Mouse (Mus musculus): ENCODE results near the gene Tmprss6. TPM values are rescaled to one million over a fixed set of nuclear protein-coding genes. Genes with fewer than 3 reads are reported as not detected.

Gene Tmprss6
- polyA plus RNA-seq, 1 experiment from 2014 or later = 155 TPM

DNA sequence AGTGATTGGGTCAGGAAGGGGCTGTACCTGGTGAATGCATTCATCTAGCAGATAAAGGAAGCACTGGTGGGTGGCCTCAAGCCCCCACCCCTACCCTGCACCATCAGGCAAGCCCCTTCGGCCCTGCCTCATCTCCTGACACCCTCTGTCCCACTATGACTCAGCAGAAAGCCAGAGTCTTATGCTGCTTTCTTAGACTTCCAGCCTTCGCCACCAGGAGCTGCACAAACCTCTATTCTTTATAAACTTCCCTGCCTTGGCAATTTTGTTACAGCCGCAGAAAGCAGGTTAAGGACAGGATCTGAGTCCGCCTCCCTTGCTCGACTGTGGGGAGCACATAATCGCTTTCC lies 18.0 kb downstream of the Tmprss6 start:
- CTCF ChIA-PET = interaction anchor here (0.9 to 3.7 kb wide), 6 partner anchors 19 to 131 kb away, joined by 3 to 12 read pairs (median 4); partner anchors contain the start of gene Tmprss6
- POLR2A ChIA-PET = interaction anchor here (0.6 to 1.8 kb wide), 3 partner anchors 18 to 80 kb away, joined by 3 to 7 read pairs (median 7); partner anchors contain the start of genes C1qtnf6 and Tmprss6
- TF ChIP-seq CTCF (IDR thresholded peaks at IDR 0.05) = no peak
- ATAC-seq (no peak), DNase-seq (ENCODE audit: low read depth, low spot score) (no peak)
- in situ Hi-C loops (cut with MboI; ENCODE audit: low pct_unique_long_range_greater_than_20kb) = no loop called here
- H3K27me3 ChIP-seq = no peaks in the 10 kb centered on the region

DNA sequence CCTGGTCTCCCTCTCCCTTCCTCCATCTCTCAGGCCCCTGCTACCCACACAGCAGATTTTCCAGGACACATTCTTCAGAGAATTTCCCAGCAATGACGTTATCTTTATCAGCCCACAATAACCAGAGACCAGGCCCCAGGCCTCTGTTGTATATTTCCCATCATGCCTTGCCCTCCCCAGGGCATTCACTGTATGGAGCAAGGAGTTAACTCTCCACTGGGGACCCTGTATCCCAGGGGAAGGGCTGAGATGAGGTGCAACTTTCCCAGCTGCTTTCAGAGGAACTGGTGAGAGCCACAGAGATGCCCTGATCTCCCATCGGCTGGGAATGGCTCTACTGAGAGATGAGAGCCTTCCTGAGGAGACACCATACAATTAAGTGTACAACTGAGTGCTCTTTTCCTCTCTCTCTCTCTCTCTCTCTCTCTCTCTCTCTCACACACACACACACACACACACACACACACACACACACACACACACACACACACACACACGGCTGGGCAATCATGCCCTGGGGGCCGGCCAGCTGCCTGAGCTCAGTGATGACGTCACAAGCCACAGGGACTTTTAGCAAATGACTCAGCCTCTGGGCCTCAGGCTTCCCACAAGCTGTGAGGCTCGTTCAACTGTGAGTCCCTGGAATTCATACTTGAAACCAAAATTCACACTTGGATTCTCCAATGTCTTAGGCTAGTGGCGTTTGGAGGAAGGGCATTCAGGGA lies 18.6 kb downstream of the Tmprss6 start:
- ChIA-PET CTCF (interaction anchor here (0.9 to 3.7 kb wide), 6 partner anchors 19 to 131 kb away, joined by 3 to 12 read pairs (median 4); partner anchors contain the start of gene Tmprss6), POLR2A (interaction anchor here (1.4 to 1.8 kb wide), 3 partner anchors 19 to 80 kb away, joined by 5 to 7 read pairs (median 7); partner anchors contain the start of genes C1qtnf6 and Tmprss6)
- peak; percentile 68 for ATAC-seq
- TF ChIP-seq CTCF (IDR thresholded peaks at IDR 0.05) = no peak
- in situ Hi-C loops (cut with MboI; ENCODE audit: low pct_unique_long_range_greater_than_20kb) = loop anchor here (5.0 kb wide), 1 partner anchor 82 kb away; the partner anchor contains the start of gene C1qtnf6
- peak; percentile 94 for DNase-seq (ENCODE audit: low read depth, low spot score)
- no peaks in the 10 kb centered on the region for H3K27me3 ChIP-seq

DNA sequence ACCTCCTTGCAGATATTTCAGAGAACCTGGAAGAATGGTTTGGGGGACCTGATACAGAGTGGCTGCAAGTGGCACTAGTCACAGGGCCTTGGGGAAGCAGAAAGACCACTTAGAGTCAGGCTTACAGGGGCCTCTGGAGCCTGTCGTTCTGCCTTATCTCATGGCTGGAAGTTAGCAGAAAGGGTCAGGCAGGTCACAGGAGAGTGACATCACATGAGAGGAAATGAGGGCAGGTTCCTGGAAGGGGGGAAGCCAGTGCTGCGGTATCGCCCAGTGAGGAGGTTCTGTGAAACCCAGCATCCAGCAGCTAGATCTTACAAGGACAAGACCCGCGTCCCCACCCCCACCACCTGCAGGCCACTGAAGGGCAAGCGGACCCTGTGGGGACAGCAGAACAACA lies 19.3 kb downstream of the Tmprss6 start:
- no peak for TF ChIP-seq CTCF (IDR thresholded peaks at IDR 0.05)
- in situ Hi-C loops (cut with MboI; ENCODE audit: low pct_unique_long_range_greater_than_20kb) = loop anchor here (5.0 kb wide), 1 partner anchor 83 kb away; the partner anchor contains the start of gene C1qtnf6
- POLR2A ChIA-PET = interaction anchor here (1.4 to 1.8 kb wide), 2 partner anchors 32 to 81 kb away, joined by 5 to 7 read pairs; partner anchors contain the start of gene C1qtnf6
- DNase-seq (ENCODE audit: low read depth, low spot score) (no peak), ATAC-seq (no peak)
- no peaks in the 10 kb centered on the region for H3K27me3 ChIP-seq
- CTCF ChIA-PET = interaction anchor here (1.1 to 2.6 kb wide), 13 partner anchors 15 to 132 kb away, joined by 3 to 21 read pairs (median 4); no protein-coding TSS in a partner anchor

DNA sequence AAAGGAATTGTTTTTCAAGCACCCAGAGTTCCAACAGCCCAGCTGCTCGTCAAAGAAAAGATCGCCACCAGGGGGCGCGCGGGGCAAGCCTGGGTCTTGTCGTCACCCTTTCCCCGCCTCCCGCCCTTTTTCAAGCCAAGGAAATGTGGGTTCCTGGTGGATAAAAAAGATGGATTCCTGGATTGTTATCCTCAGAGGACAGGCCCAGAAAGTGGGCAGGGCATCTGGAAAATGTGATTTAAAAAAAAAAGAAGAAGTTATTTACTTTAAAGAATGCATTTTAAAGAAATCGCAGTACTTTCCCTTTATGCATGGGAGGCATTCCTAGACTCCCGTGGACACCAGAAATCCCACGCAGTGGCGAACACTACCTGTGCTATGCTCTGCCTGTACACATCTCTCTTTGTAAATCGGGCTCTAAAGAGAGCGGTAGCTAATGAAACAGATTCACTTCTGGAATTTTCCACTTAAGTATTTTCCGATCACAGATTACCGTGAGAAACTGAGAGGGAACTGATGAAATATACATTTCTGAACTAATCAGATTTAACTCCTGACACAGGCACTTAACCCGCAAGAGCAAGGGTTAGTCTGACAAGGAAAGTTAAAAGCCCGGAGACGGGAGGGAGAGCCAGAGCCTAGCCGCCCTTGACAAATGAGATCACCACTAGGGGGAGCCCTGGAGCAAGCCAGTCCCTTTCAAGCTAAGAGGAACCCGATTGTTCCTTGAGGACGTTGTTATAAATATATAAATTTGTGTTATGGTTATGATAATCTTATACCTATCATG lies 20.5 kb downstream of the Tmprss6 start:
- DNase-seq (ENCODE audit: low read depth, low spot score) = no peak
- in situ Hi-C loops (cut with MboI; ENCODE audit: low pct_unique_long_range_greater_than_20kb) = loop anchor here (5.0 kb wide), 1 partner anchor 84 kb away; the partner anchor contains the start of gene C1qtnf6
- ChIA-PET POLR2A (interaction anchor here (0.8 to 1.7 kb wide), 4 partner anchors 9 to 85 kb away, joined by 3 to 5 read pairs (median 4); no protein-coding TSS in a partner anchor), CTCF (interaction anchor here (0.8 to 2.6 kb wide), 29 partner anchors 10 to 134 kb away, joined by 3 to 21 read pairs (median 4); no protein-coding TSS in a partner anchor)
- H3K27me3 ChIP-seq = no peaks in the 10 kb centered on the region
- no peak for TF ChIP-seq CTCF (IDR thresholded peaks at IDR 0.05)
- peak; percentile 32 for ATAC-seq

DNA sequence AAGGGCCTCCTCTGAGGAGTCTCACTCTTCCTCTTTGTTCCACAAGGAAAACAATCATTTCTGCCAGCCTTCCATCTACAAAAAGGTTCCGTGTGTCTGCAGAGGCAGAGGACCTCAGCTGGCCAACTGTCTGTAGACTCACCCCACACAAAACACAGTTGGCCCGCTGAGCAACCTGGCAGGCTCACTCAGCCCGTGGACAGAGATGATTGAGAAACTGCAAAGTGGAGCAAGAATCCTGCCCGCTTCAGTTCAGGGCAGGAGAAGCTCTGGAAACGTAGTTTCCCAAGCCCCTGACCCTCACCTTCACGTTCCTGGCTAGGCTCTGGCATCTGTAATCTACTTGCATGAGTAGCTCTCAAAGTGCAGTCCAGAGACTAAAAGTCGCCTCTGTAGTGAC lies 21.3 kb downstream of the Tmprss6 start:
- ChIA-PET POLR2A (interaction anchor here (0.8 to 1.7 kb wide), 4 partner anchors 8 to 86 kb away, joined by 3 to 5 read pairs (median 4); no protein-coding TSS in a partner anchor), CTCF (interaction anchor here (1.0 to 2.3 kb wide), 18 partner anchors 10 to 135 kb away, joined by 3 to 21 read pairs (median 5); no protein-coding TSS in a partner anchor)
- no peak for ATAC-seq
- in situ Hi-C loops (cut with MboI; ENCODE audit: low pct_unique_long_range_greater_than_20kb) = loop anchor here (5.0 kb wide), 1 partner anchor 85 kb away; the partner anchor contains the start of gene C1qtnf6
- no peak for DNase-seq (ENCODE audit: low read depth, low spot score)
- TF ChIP-seq CTCF (IDR thresholded peaks at IDR 0.05) = no peak
- no peaks in the 10 kb centered on the region for H3K27me3 ChIP-seq

DNA sequence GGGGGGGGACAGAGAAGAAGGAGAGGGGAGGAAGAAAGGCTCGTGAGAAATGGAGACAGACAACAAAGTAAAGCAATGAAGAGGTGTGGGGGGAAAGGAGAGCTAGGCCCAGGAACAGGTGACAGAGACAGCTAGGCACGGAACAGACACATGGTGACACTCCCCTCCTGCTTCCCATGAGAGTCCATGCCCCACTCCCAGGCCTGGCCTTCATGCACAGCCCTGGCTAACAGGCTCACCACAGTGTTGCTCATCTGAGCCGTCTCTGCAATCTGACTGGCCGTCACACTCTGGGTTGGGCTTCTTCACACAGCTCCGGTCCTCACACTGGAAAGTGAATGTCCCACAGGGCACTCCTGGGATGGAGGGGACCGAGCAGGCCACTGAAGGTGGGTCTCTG lies 24.6 kb downstream of the Tmprss6 start:
- ATAC-seq = no peak
- no peaks in the 10 kb centered on the region for H3K27me3 ChIP-seq
- TF ChIP-seq CTCF (IDR thresholded peaks at IDR 0.05) = no peak
- CTCF ChIA-PET = interaction anchor here (1.0 kb wide), 1 partner anchor 89 kb away, joined by 3 read pairs; no protein-coding TSS in a partner anchor
- DNase-seq (ENCODE audit: low read depth, low spot score) = no peak
- POLR2A ChIA-PET = interaction anchor here (0.6 kb wide), 1 partner anchor 139 kb away, joined by 3 read pairs; no protein-coding TSS in a partner anchor
- in situ Hi-C loops (cut with MboI; ENCODE audit: low pct_unique_long_range_greater_than_20kb) = no loop called here

DNA sequence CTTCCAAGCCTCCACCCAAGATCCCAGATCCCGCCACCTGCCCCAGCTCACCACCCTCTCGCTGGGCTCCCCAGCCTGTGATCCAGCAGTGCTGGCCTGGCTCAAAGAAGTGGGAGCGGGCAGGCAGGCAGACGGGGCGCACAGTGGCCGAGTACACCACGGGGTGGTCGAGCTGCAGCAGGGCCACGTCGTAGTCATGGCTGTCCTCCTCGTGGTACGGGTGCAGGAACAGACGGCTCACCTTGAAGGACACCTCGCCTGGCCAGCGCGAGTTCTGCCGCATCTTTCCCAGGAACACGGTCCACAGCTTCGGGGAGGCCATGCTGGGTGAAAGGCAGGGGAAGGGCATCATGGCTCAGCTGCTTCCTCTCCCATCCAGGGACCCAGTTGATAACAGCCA lies 26.2 kb downstream of the Tmprss6 start:
- no peak for ATAC-seq
- POLR2A ChIA-PET = interaction anchor here (1.2 to 1.4 kb wide), 2 partner anchors 13 to 90 kb away, joined by 3 to 5 read pairs; no protein-coding TSS in a partner anchor

DNA sequence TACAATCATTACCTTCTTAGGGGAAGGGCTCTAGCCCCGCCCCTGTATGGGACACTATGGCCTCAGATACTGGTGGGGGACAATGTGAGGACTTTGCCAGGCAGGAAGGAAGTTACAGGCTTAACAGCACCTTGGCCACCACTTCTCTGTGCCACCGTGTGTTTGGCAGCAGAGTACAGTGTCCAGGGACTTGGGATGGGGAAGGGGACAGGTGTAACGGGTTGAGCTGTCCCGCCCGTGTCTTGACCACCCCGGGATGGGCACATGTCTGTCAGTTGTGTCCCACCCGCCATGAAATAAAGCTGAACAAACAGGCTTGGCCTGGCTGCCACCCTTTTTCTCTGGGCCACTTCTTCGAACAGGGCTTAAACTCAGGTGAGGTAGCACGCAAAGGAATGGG lies 29.5 kb downstream of the Tmprss6 start:
- no peak for TF ChIP-seq CTCF (IDR thresholded peaks at IDR 0.05)

More for the DNA sequence above, 26.2 kb downstream of the Tmprss6 start:
- CTCF ChIA-PET = interaction anchor here (1.5 to 1.6 kb wide), 2 partner anchors 13 to 91 kb away, joined by 4 read pairs; no protein-coding TSS in a partner anchor
- no peak for DNase-seq (ENCODE audit: low read depth, low spot score)
- in situ Hi-C loops (cut with MboI; ENCODE audit: low pct_unique_long_range_greater_than_20kb) = no loop called here
- no peak for TF ChIP-seq CTCF (IDR thresholded peaks at IDR 0.05)
- H3K27me3 ChIP-seq = no peaks in the 10 kb centered on the region

DNA sequence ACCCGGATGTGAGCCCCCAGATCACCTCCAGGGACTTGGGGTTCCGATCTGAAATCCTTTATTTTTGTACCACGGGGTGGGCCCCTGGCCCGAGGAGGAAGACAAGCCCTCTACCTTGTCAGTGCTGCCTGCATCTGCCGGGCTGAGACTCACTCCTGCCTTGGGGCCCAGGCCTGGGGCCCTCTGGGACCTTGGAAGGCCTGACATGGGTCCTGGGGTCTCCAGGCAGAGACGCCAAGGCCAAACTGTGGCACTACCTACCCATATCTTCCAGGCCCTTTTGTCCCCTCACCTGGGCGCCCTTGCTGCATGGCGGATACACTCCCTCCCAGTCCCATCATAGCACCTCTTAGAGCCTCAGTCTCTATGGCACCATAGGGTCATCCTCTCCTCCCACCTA lies 29.9 kb downstream of the Tmprss6 start:
- ChIA-PET CTCF (interaction anchor here (1.6 kb wide), 1 partner anchor 9 kb away, joined by 6 read pairs; no protein-coding TSS in a partner anchor), POLR2A (interaction anchor here (1.6 kb wide), 1 partner anchor 94 kb away, joined by 3 read pairs; no protein-coding TSS in a partner anchor)
- DNase-seq (ENCODE audit: low read depth, low spot score) = no peak
- in situ Hi-C loops (cut with MboI; ENCODE audit: low pct_unique_long_range_greater_than_20kb) = no loop called here
- no peak for ATAC-seq
- no peak for TF ChIP-seq CTCF (IDR thresholded peaks at IDR 0.05)
- H3K27me3 ChIP-seq = no peaks in the 10 kb centered on the region

More for the DNA sequence above, 29.5 kb downstream of the Tmprss6 start:
- ChIA-PET CTCF (no interaction called here), POLR2A (interaction anchor here (0.7 to 1.4 kb wide), 2 partner anchors 9 to 16 kb away, joined by 3 to 7 read pairs; no protein-coding TSS in a partner anchor)
- in situ Hi-C loops (cut with MboI; ENCODE audit: low pct_unique_long_range_greater_than_20kb) = no loop called here
- DNase-seq (ENCODE audit: low read depth, low spot score) = no peak
- H3K27me3 ChIP-seq = no peaks in the 10 kb centered on the region
- ATAC-seq = no peak
